Mouse (Mus musculus) erythroblast, embryonic 14.5 days (primary cell): Measurements from ENCODE around the gene Ttyh2.

Experiments used
- GATA1 ChIP-seq: IDR thresholded peaks from 2 replicates; pipeline ENCODE4 v1.6.1; 2012; ENCODE audit warnings: low read length, inconsistent platforms, mixed read lengths
- TAL1 ChIP-seq: IDR thresholded peaks from 3 replicates; pipeline ENCODE4 v1.6.1; 2012; ENCODE audit warnings: low read length, inconsistent platforms, mixed read lengths

GRCm38 (mm10) chr11:114672794-114673718, 2.2 kb upstream of the Ttyh2 start:
- TF ChIP-seq GATA1 = no peak
- TF ChIP-seq TAL1 = no peak
